Mouse (Mus musculus): ENCODE data around the gene Gse1. TPM values are rescaled to one million over a fixed set of nuclear protein-coding genes. Genes with fewer than 3 reads are reported as not detected.
A peak's percentile ranks its signal among the peaks of the same experiment; 100 is the strongest.

Gse1 gene
- total and polyA plus RNA-seq, 3 experiments, result 23.6 to 128 (median 66.9) TPM

- peak overlapping the region; percentile 56 to 59 for H3K4me3 ChIP-seq (ENCODE audit: control insufficient read depth in 1 of 2, insufficient read depth in 1 of 2, low read depth in 2 of 2, low read length in 2 of 2)
- no peaks in the 10 kb centered on the region for H3K9me3 ChIP-seq (replicated peaks; ENCODE audit: insufficient read depth, low read length)
- peaks cover 11 to 30% of the 10 kb centered on the region in 2 experiments for H3K4me1 ChIP-seq (ENCODE audit: control insufficient read depth in 1 of 2, insufficient read depth in 2 of 2, low read length in 2 of 2)
- peak overlapping the region; percentile 87 for H3K27ac ChIP-seq (ENCODE audit: control insufficient read depth, low read depth, low read length)
- peaks cover 2 to 32% of the 10 kb centered on the region in 2 experiments; a peak in 3 of 4 replicates for H3K36me3 ChIP-seq (ENCODE audit: control insufficient read depth in 1 of 2, insufficient read depth in 2 of 2, low read length in 2 of 2)
- H3K9ac ChIP-seq (ENCODE audit: control insufficient read depth, low read depth, low read length, poor library complexity, severe bottlenecking), result peak overlapping the region; percentile 81
- DNase-seq (ENCODE audit: low read depth, low spot score), result peak; percentile 96
- H3K27me3 ChIP-seq (ENCODE audit: control insufficient read depth in 1 of 2, insufficient read depth in 2 of 2, low read length in 2 of 2), result no peaks in the 10 kb centered on the region
- H3K79me2 ChIP-seq (ENCODE audit: control insufficient read depth, insufficient read depth, low read length, poor library complexity), result peaks cover 93% of the 10 kb centered on the region
- TF ChIP-seq EP300 (IDR thresholded peaks at IDR 0.05; ENCODE audit: low read depth in 1 of 2, low read length in 2 of 2) (peak; percentile 19 to 65; a peak in 3 of 4 replicates), UBTF (IDR thresholded peaks at IDR 0.05; ENCODE audit: borderline replicate concordance, insufficient read depth, low read depth, low read length) (peak; percentile 94; the same call in 1 of the 2 replicates), USF1 (IDR thresholded peaks at IDR 0.05; ENCODE audit: low read depth, low read length) (no peak), ZKSCAN1 (IDR thresholded peaks at IDR 0.05; ENCODE audit: low read depth, low read length) (no peak), HCFC1 (IDR thresholded peaks at IDR 0.05; ENCODE audit: low read depth, low read length) (peak; percentile 54; the same call in 1 of the 2 replicates), CTCF (IDR thresholded peaks at IDR 0.05 in 2 of 3, conservative IDR thresholded peaks at IDR 0.05 in 1 of 3; ENCODE audit: control insufficient read depth in 1 of 3, insufficient read depth in 1 of 3, low read depth in 2 of 3, low read length in 3 of 3, poor library complexity in 1 of 3, severe bottlenecking in 1 of 3) (no peak), MYB (IDR thresholded peaks at IDR 0.05; ENCODE audit: low read depth, low read length) (no peak), MAX (IDR thresholded peaks at IDR 0.05; ENCODE audit: low read length) (peak; percentile 41; the same call in 1 of the 2 replicates), POLR2A (IDR thresholded peaks at IDR 0.05; ENCODE audit: control insufficient read depth in 1 of 2, insufficient read depth in 1 of 2, low read depth in 1 of 2, low read length in 2 of 2, poor library complexity in 1 of 2) (peak; percentile 59 to 74; a peak in 3 of 4 replicates), POLR2AphosphoS2 (IDR thresholded peaks at IDR 0.05; ENCODE audit: low read length) (peak; percentile 55; the same call in 1 of the 2 replicates), ZMIZ1 (IDR thresholded peaks at IDR 0.05; ENCODE audit: low read depth, low read length) (no peak), CHD2 (IDR thresholded peaks at IDR 0.05; ENCODE audit: low read length) (no peak), CHD1 (IDR thresholded peaks at IDR 0.05; ENCODE audit: low read depth, low read length) (no peak), USF2 (IDR thresholded peaks at IDR 0.05; ENCODE audit: borderline replicate concordance in 1 of 2, insufficient read depth in 1 of 2, low read depth in 1 of 2, low read length in 2 of 2) (no peak), MAFK (IDR thresholded peaks at IDR 0.05; ENCODE audit: borderline replicate concordance, low read depth, low read length) (no peak), RAD21 (IDR thresholded peaks at IDR 0.05; ENCODE audit: low read depth, low read length) (no peak), BHLHE40 (IDR thresholded peaks at IDR 0.05; ENCODE audit: borderline replicate concordance, low read depth, low read length) (no peak), GABPA (IDR thresholded peaks at IDR 0.05; ENCODE audit: low read depth, low read length) (no peak), ELF1 (IDR thresholded peaks at IDR 0.05; ENCODE audit: low read depth, low read length) (peak; percentile 65), POLR2AphosphoS5 (IDR thresholded peaks at IDR 0.05; ENCODE audit: borderline replicate concordance, low read depth, low read length) (no peak), ETS1 (IDR thresholded peaks at IDR 0.05; ENCODE audit: low read depth, low read length) (peak; percentile 82), GATA1 (IDR thresholded peaks at IDR 0.05; ENCODE audit: low read depth, low read length) (peak; percentile 58; the same call in 1 of the 2 replicates), ZC3H11A (IDR thresholded peaks at IDR 0.05; ENCODE audit: low read depth, low read length) (no peak), MAZ (IDR thresholded peaks at IDR 0.05; ENCODE audit: low read depth, low read length) (no peak; the same call in 1 of the 2 replicates), MEF2A (IDR thresholded peaks at IDR 0.05; ENCODE audit: extremely low read depth, insufficient replicate concordance, low read depth, low read length, poor library complexity, severe bottlenecking) (no peak), SMC3 (IDR thresholded peaks at IDR 0.05; ENCODE audit: low read depth, low read length) (no peak; the same call in 1 of the 2 replicates), TAL1 (IDR thresholded peaks at IDR 0.05; ENCODE audit: low read length) (0 out of 2 replicates have a peak, but pooled peaks have one; percentile 9), TCF12 (IDR thresholded peaks at IDR 0.05; ENCODE audit: low read depth, low read length) (peak; percentile 80), KAT2A (conservative IDR thresholded peaks at IDR 0.05; ENCODE audit: low read depth, low read length) (no peak), RCOR1 (IDR thresholded peaks at IDR 0.05; ENCODE audit: low read depth, low read length) (no peak), MYC (IDR thresholded peaks at IDR 0.05; ENCODE audit: low read depth, low read length) (no peak), TBP (IDR thresholded peaks at IDR 0.05; ENCODE audit: low read depth, low read length) (0 out of 2 replicates have a peak, but pooled peaks have one; percentile 46), SIN3A (IDR thresholded peaks at IDR 0.05; ENCODE audit: low read length) (peak; percentile 79), E2F4 (IDR thresholded peaks at IDR 0.05; ENCODE audit: borderline replicate concordance, low read depth, low read length) (no peak), NRF1 (IDR thresholded peaks at IDR 0.05; ENCODE audit: insufficient read depth, low read depth, low read length, poor library complexity, severe bottlenecking) (peak; percentile 76), ZNF384 (IDR thresholded peaks at IDR 0.05; ENCODE audit: low read depth, low read length) (no peak)
Measured at GRCm38 (mm10) chr8:120537207-120537817, 309.1 kb downstream of the Gse1 start.

All from MEL (cell line).